Mouse (Mus musculus) neural tube, embryonic 14.5 days (tissue): ENCODE data around the gene Robo4. TPM values are rescaled to one million over a fixed set of nuclear protein-coding genes. Genes with fewer than 3 reads are reported as not detected.

Experiments used
- ATAC-seq: fragments of 200-750 bp; cut with Nextera tagmentation; 2 replicates; pipeline ENCODE4 v1.8.0; 2017; ENCODE audit warnings: low read depth, mild to moderate bottlenecking, moderate TSS enrichment, moderate library complexity
- H3K27ac ChIP-seq: fragments of 300-500 bp; sonication (generic); 2 replicates; pipeline ENCODE4 v1.5.1; 2014; ENCODE audit warnings: low read depth, mild to moderate bottlenecking, control low read depth, low read length, moderate library complexity, mixed read lengths
- H3K27me3 ChIP-seq: fragments of 300-500 bp; sonication (generic); 2 replicates; pipeline ENCODE4 v1.6.1; 2014; ENCODE audit warnings: low read length; ENCODE audit not compliant: control insufficient read depth, insufficient read depth
- H3K36me3 ChIP-seq: fragments of 300-500 bp; sonication (generic); 2 replicates; pipeline ENCODE4 v1.6.1; 2014; ENCODE audit warnings: low read length, mixed read lengths; ENCODE audit not compliant: control insufficient read depth, insufficient read depth
- H3K4me1 ChIP-seq: fragments of 300-500 bp; sonication (generic); 2 replicates; pipeline ENCODE4 v1.6.1; 2014; ENCODE audit warnings: low read length; ENCODE audit not compliant: control insufficient read depth, insufficient read depth
- H3K4me2 ChIP-seq: fragments of 300-500 bp; sonication (generic); 2 replicates; pipeline ENCODE4 v1.6.1; 2014; ENCODE audit warnings: mild to moderate bottlenecking, low read depth, low read length, control low read depth
- H3K4me3 ChIP-seq: fragments of 300-500 bp; sonication (generic); 2 replicates; pipeline ENCODE4 v1.5.1; 2014; ENCODE audit warnings: low read depth, low read length, control low read depth, mixed read lengths
- H3K9ac ChIP-seq: fragments of 300-500 bp; sonication (generic); replicated peaks from 2 replicates; pipeline ENCODE4 v1.6.1; 2014; ENCODE audit warnings: low read depth, mild to moderate bottlenecking, control low read depth, low read length, mixed read lengths
- H3K9me3 ChIP-seq: fragments of 300-500 bp; sonication (generic); 2 replicates; pipeline ENCODE4 v1.6.1; 2016; ENCODE audit warnings: low read length; ENCODE audit not compliant: control insufficient read depth
- WGBS: fragments of 180-500 bp; shearing (Covaris S2); extraction: QIAGEN DNeasy Blood & Tissue Kit; methylation state at CpG from one replicate; pipeline ENCODE4 v1.1.7; 2014; 5-methylcytosine and 5-hydroxymethylcytosine counted together
- polyA plus RNA-seq: library from polyadenylated mRNA; unstranded; fragments of >200 nt; fragmentation: Nextera tagmentation; extraction: Ambion mirVana; gene quantifications from 2 replicates; pipeline ENCODE4 v1.2.1, GENCODE M21; 2014

Gene Robo4
- polyA plus RNA-seq, 1 experiment from 2014 or later = 2.4 TPM

DNA sequence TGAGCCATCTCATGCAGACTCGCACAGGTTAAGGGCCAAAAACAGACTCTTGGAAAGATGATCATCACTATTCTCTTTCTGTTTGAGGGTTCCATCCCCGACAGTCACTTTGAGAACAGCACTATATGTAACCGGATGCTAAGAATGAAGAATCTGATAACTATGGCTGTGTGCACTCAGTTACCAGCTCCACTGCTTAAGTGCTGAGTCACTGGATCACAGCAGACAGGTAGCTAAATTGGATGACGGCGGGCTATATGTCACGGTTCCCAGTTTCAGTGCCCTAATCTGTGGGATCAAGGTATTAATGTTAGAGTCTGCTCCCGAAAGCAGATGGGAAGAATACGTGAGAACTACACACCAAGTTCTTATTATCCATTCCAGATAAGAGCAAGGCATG lies 54.2 kb downstream of the Robo4 start:
- Histone ChIP-seq H3K27me3 (no peaks in the 10 kb centered on the region), H3K9me3 (no peaks in the 10 kb centered on the region), H3K9ac (no peak overlapping the region), H3K4me3 (no peak overlapping the region), H3K27ac (no peak overlapping the region), H3K4me1 (peaks cover 30% of the 10 kb centered on the region), H3K36me3 (no peaks in the 10 kb centered on the region), H3K4me2 (peak overlapping the region; percentile 35)
- ATAC-seq = no peak
- 1% methylated on average over 8 of the region's 8 CpGs for WGBS

DNA sequence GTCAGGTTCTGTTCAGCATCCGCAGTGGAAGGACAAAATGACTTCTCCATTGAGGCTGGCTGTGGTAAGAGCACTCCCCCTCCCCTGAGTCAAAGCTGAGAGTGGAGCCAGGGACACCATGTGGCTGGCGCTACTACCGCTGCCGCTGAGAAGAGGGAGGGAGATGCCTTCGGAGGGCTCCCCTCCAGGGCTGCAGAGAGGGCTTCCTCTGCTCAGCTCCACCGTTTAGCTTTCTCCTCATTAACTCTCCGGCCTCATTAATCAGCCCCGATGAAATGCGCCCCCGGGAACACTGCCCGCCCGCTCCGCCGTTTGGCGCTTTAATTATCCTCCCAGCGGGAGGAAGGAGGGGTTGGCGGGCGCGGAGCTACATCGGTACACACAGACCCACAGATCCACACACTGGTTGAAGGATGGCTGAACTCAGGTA lies 54.8 kb downstream of the Robo4 start:
- ATAC-seq = peak; percentile 85
- under 1% methylated on average over 20 of the region's 20 CpGs for WGBS
- Histone ChIP-seq H3K4me2 (peak overlapping the region; percentile 35), H3K9ac (no peak overlapping the region), H3K4me3 (0 out of 2 replicates have a peak overlapping the region, but pooled peaks have one; percentile 12), H3K36me3 (no peaks in the 10 kb centered on the region), H3K4me1 (peaks cover 26% of the 10 kb centered on the region), H3K27me3 (no peaks in the 10 kb centered on the region), H3K27ac (no peak overlapping the region), H3K9me3 (no peaks in the 10 kb centered on the region)

DNA sequence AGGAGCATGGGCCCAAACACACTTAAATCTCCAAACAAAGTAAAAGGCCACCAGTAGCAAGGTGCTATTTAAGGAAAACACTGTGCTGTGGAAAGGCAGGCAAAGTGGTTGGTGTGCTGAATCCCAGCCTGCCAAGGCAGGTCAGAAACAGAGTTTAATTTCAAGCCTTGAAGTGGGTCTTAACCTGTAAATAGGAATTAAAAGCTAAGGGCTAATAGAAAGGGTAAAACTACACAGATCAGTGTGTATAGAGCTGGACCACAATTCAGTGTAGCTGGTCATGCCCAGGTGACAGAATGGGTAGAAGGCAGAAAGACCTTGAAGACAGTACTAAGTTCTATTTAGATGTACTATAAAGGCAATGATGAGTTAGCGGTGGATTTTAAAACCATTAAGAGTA lies 55.5 kb downstream of the Robo4 start:
- WGBS = 26% methylated on average over 1 of the region's 1 CpGs
- no peak overlapping the region for H3K9ac ChIP-seq
- H3K36me3 ChIP-seq = no peaks in the 10 kb centered on the region
- H3K4me1 ChIP-seq = peaks cover 26% of the 10 kb centered on the region
- no peaks in the 10 kb centered on the region for H3K9me3 ChIP-seq
- H3K4me2 ChIP-seq = no peak overlapping the region
- no peak overlapping the region for H3K27ac ChIP-seq
- H3K27me3 ChIP-seq = no peaks in the 10 kb centered on the region
- H3K4me3 ChIP-seq = no peak overlapping the region
- no peak for ATAC-seq

DNA sequence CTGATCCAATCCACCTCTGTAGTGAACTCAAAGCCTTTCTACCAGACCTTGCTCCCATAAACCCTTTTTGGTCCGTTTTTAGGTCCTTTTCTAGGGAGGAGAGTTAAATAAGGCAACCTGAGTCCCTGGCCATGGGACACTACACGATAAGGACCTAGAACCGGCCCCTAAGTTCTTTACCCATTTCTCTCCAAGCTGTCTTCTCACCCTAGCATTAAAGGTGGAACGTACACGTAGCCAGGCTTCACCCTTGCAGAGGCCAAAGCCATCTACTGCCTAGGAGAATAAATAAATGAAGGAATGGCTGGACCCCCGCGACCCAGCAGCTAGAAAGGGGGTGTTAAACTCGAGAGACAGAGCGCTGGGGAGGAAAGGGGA lies 58.0 kb downstream of the Robo4 start:
- under 1% methylated on average over 9 of the region's 9 CpGs for WGBS
- ATAC-seq = no peak
- H3K4me1 ChIP-seq = peaks cover 20% of the 10 kb centered on the region
- peak overlapping the region; percentile 49 for H3K4me3 ChIP-seq
- peak overlapping the region; percentile 89 for H3K4me2 ChIP-seq
- no peaks in the 10 kb centered on the region for H3K27me3 ChIP-seq
- H3K9me3 ChIP-seq = no peaks in the 10 kb centered on the region
- peak overlapping the region; percentile 71 for H3K9ac ChIP-seq
- no peaks in the 10 kb centered on the region for H3K36me3 ChIP-seq
- peak overlapping the region; percentile 60 for H3K27ac ChIP-seq

DNA sequence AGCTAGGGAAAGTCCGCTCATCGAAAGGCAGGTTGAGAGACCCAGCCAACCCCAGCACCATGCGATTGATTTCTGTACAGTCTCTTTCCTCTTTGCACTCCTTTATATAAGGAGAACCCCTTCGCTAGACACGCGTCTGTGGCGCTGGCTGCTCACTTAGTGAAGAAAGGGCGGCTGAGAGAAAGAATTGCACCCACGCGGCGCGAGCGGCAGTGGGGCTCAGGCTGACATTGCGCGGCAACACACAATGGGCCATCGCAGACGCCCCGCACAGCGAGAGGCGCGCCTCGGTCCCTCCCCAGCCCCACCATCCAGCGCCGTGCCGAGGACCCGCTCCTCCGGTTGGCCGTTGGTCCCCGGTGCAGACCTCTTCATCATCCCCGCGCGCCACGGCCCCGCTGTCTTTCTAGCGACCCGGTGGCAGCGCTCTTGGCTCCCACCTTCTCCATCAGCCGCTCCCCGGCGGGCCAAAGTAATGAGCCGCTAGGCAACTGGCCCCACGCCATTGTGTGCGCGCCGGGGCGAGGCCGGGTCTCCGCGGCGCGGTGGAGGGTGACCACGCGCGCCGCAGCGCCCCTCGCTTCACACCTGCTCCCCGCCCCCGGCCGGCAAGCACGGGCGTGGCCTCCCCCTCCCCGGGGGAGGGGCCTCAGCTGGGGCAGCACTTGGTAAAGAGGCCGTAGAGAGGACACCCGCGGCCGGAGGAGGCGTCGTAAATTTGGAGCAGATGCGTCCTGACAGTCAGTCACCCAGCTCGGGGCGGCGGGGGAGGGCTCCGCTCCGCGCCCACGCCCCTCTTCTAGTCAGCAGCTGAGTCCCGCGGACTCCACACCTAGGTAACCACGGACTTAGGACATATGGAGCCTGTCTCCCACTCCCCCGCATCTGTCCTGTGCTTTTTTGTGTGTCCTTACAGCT lies 58.6 kb downstream of the Robo4 start:
- H3K27me3 ChIP-seq = no peaks in the 10 kb centered on the region
- peak overlapping the region; percentile 71 for H3K9ac ChIP-seq
- peak overlapping the region; percentile 89 for H3K4me2 ChIP-seq
- H3K9me3 ChIP-seq = no peaks in the 10 kb centered on the region
- peak overlapping the region; percentile 60 for H3K27ac ChIP-seq
- no peaks in the 10 kb centered on the region for H3K36me3 ChIP-seq
- ATAC-seq = peak; percentile 56
- WGBS = under 1% methylated on average over 78 of the region's 81 CpGs
- H3K4me3 ChIP-seq = peak overlapping the region; percentile 49
- H3K4me1 ChIP-seq = peaks cover 20% of the 10 kb centered on the region

DNA sequence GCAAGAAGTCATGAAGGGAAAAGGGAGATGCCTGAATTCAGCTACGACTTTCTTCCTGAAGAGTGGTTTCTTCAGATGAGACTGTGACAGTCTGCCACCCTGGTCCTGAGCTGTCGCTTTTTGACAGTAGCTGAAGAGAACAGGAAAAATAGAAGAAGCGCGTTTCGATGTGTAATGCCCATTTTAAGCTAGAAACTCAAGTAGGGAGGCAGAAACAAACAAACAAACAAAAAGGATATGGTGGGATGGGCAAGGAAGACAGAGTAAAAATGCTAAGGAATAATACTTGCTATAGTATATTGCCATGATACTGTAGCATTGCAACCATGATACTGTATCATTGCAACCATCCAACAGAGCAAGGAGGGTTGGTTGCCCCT lies 59.3 kb downstream of the Robo4 start:
- H3K9ac ChIP-seq = peak overlapping the region; percentile 71
- H3K4me3 ChIP-seq = peak overlapping the region; percentile 49
- H3K4me2 ChIP-seq = peak overlapping the region; percentile 89
- no peak for ATAC-seq
- no peaks in the 10 kb centered on the region for H3K36me3 ChIP-seq
- peaks cover 18% of the 10 kb centered on the region for H3K4me1 ChIP-seq
- H3K9me3 ChIP-seq = no peaks in the 10 kb centered on the region
- no peaks in the 10 kb centered on the region for H3K27me3 ChIP-seq
- H3K27ac ChIP-seq = peak overlapping the region; percentile 60
- WGBS = 10% methylated on average over 5 of the region's 5 CpGs

DNA sequence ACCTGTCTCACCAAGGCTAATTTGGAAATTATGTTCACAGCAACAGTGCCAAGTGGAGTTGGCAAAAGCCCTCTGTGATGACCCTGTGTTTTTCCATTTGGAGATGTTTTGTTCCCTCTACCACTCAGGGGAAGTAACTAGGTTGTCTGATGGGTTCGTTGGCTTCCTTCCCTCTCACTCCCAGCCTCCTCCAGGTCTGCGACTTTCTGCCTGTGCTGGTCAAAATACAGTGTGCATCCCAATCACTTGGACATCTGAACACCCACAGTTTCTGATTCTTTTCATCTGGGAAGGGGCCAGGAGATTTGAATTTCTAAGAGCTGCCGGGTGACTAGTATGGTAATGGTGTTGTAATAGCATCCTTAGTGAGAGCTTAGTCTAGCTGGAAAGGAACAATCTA lies 59.9 kb downstream of the Robo4 start:
- H3K27ac ChIP-seq = no peak overlapping the region

DNA sequence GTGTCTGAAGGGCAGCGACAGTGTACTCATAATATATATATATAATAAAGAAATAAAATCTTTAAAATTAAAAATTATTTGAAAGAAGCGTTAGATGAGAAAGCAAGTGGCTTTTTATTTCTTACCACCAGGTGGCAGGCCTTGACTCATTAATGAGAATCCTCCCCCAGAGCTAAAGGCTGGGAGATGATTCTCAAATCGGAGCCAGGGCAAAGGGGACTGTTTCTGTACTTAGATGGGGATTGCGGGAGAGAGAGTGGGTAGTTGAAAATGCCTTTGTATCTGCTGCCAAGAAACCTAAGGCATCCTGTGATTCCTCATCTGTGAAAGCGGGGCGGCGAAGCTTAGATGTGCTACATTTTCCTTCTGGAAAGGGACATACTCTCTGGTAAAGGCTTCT lies 61.1 kb downstream of the Robo4 start:
- no peak for ATAC-seq
- no peak overlapping the region for H3K27ac ChIP-seq
- 11% methylated on average over 7 of the region's 7 CpGs for WGBS

More for the DNA sequence above, 59.9 kb downstream of the Robo4 start:
- Histone ChIP-seq H3K4me1 (peaks cover 15% of the 10 kb centered on the region), H3K36me3 (no peaks in the 10 kb centered on the region), H3K9me3 (no peaks in the 10 kb centered on the region), H3K9ac (no peak overlapping the region), H3K4me3 (no peak overlapping the region), H3K27me3 (no peaks in the 10 kb centered on the region), H3K4me2 (no peak overlapping the region)
- no peak for ATAC-seq
- 9% methylated on average over 3 of the region's 3 CpGs for WGBS

More for the DNA sequence above, 61.1 kb downstream of the Robo4 start:
- Histone ChIP-seq H3K27me3 (no peaks in the 10 kb centered on the region), H3K9ac (no peak overlapping the region), H3K9me3 (no peaks in the 10 kb centered on the region), H3K4me1 (peaks cover 11% of the 10 kb centered on the region), H3K4me3 (no peak overlapping the region), H3K4me2 (no peak overlapping the region), H3K36me3 (no peaks in the 10 kb centered on the region)
